Mouse (Mus musculus) embryonic facial prominence, embryonic 12.5 days (tissue): ENCODE results near the gene Fkbp4. TPM values are rescaled to one million over a fixed set of nuclear protein-coding genes. Genes with fewer than 3 reads are reported as not detected.

Experiments
- ATAC-seq: fragments of 200-750 bp; cut with Nextera tagmentation; 2 replicates; pipeline ENCODE4 v1.8.0; 2017; ENCODE audit not compliant: insufficient number of reproducible peaks, insufficient read depth, low FRiP score, low TSS enrichment
- H3K27ac ChIP-seq: fragments of 300-500 bp; sonication (generic); 2 replicates; pipeline ENCODE4 v1.5.1; 2016; ENCODE audit warnings: mild to moderate bottlenecking
- H3K27me3 ChIP-seq: fragments of 300-500 bp; sonication (generic); 2 replicates; pipeline ENCODE4 v1.6.1; 2016; ENCODE audit warnings: mild to moderate bottlenecking, moderate library complexity
- H3K36me3 ChIP-seq: fragments of 300-500 bp; sonication (generic); 2 replicates; pipeline ENCODE4 v1.6.1; 2016; ENCODE audit warnings: mild to moderate bottlenecking
- H3K4me1 ChIP-seq: fragments of 300-500 bp; sonication (generic); 2 replicates; pipeline ENCODE4 v1.6.1; 2016
- H3K4me2 ChIP-seq: fragments of 300-500 bp; sonication (generic); replicated peaks from 2 replicates; pipeline ENCODE4 v1.6.1; 2016; ENCODE audit warnings: mild to moderate bottlenecking, moderate library complexity
- H3K4me3 ChIP-seq: fragments of 300-500 bp; sonication (generic); 2 replicates; pipeline ENCODE4 v1.5.1; 2016; ENCODE audit warnings: mild to moderate bottlenecking
- H3K9ac ChIP-seq: fragments of 300-500 bp; sonication (generic); 2 replicates; pipeline ENCODE4 v1.6.1; 2016; ENCODE audit warnings: mild to moderate bottlenecking, moderate library complexity
- H3K9me3 ChIP-seq: fragments of 300-500 bp; sonication (generic); 2 replicates; pipeline ENCODE4 v1.6.1; 2016; ENCODE audit warnings: mild to moderate bottlenecking, moderate library complexity
- WGBS: fragments of 180-500 bp; shearing (Covaris S2); methylation state at CpG from one replicate; pipeline ENCODE4 v1.1.7; 2016; 5-methylcytosine and 5-hydroxymethylcytosine counted together
- polyA plus RNA-seq: library from polyadenylated mRNA; unstranded; fragments of >200 nt; fragmentation: Nextera tagmentation; extraction: Ambion mirVana; gene quantifications from 2 replicates; pipeline ENCODE4 v1.2.1, GENCODE M21; 2016

The Fkbp4 gene
- polyA plus RNA-seq, 1 experiment from 2014 or later: 502 TPM

GRCm38 (mm10) chr6:128421036-128421435 lies 17.4 kb downstream of the Fkbp4 start:
- Histone ChIP-seq H3K27me3 (no peaks in the 10 kb centered on the region), H3K9me3 (no peaks in the 10 kb centered on the region), H3K4me2 (no peak overlapping the region), H3K27ac (no peak overlapping the region), H3K4me3 (no peak overlapping the region), H3K9ac (no peak overlapping the region), H3K4me1 (0 out of 2 replicates have a peak, but pooled peaks cover 3% of the 10 kb centered on the region), H3K36me3 (0 out of 2 replicates have a peak, but pooled peaks cover under 1% of the 10 kb centered on the region)
- 96% methylated on average over 2 of the region's 2 CpGs for WGBS
- no peak for ATAC-seq

GRCm38 (mm10) chr6:128418076-128418475 lies 20.4 kb downstream of the Fkbp4 start:
- WGBS: 100% methylated on average over 1 of the region's 1 CpGs

GRCm38 (mm10) chr6:128416169-128416568 lies 22.3 kb downstream of the Fkbp4 start:
- WGBS: 91% methylated on average over 5 of the region's 5 CpGs
- Histone ChIP-seq H3K9ac (no peak overlapping the region), H3K27ac (no peak overlapping the region), H3K36me3 (peaks cover 23% of the 10 kb centered on the region), H3K27me3 (no peaks in the 10 kb centered on the region), H3K9me3 (no peaks in the 10 kb centered on the region), H3K4me3 (no peak overlapping the region), H3K4me1 (no peaks in the 10 kb centered on the region), H3K4me2 (no peak overlapping the region)
- no peak for ATAC-seq

More at GRCm38 (mm10) chr6:128418076-128418475, 20.4 kb downstream of the Fkbp4 start:
- ATAC-seq: no peak
- no peak overlapping the region for H3K9ac ChIP-seq
- H3K4me1 ChIP-seq: no peaks in the 10 kb centered on the region
- no peak overlapping the region for H3K27ac ChIP-seq
- H3K9me3 ChIP-seq: no peaks in the 10 kb centered on the region
- H3K4me2 ChIP-seq: no peak overlapping the region
- peaks cover 6% of the 10 kb centered on the region for H3K36me3 ChIP-seq
- no peak overlapping the region for H3K4me3 ChIP-seq
- no peaks in the 10 kb centered on the region for H3K27me3 ChIP-seq

GRCm38 (mm10) chr6:128411115-128411514 lies 27.4 kb downstream of the Fkbp4 start:
- no peak for ATAC-seq
- Histone ChIP-seq H3K27me3 (no peaks in the 10 kb centered on the region), H3K4me1 (no peaks in the 10 kb centered on the region), H3K9me3 (no peaks in the 10 kb centered on the region), H3K9ac (no peak overlapping the region), H3K4me2 (no peak overlapping the region), H3K4me3 (no peak overlapping the region), H3K36me3 (peaks cover 59% of the 10 kb centered on the region), H3K27ac (no peak overlapping the region)
- WGBS: 16% methylated on average over 3 of the region's 3 CpGs

GRCm38 (mm10) chr6:128410305-128410704 lies 28.2 kb downstream of the Fkbp4 start:
- Histone ChIP-seq H3K4me1 (no peaks in the 10 kb centered on the region), H3K9ac (no peak overlapping the region), H3K27me3 (no peaks in the 10 kb centered on the region), H3K27ac (no peak overlapping the region), H3K36me3 (peaks cover 54% of the 10 kb centered on the region), H3K9me3 (no peaks in the 10 kb centered on the region), H3K4me2 (no peak overlapping the region), H3K4me3 (no peak overlapping the region)
- WGBS: 94% methylated on average over 13 of the region's 13 CpGs
- no peak for ATAC-seq

GRCm38 (mm10) chr6:128408544-128409125 lies 29.8 kb downstream of the Fkbp4 start:
- Histone ChIP-seq H3K4me3 (no peak overlapping the region), H3K4me1 (no peaks in the 10 kb centered on the region), H3K27ac (no peak overlapping the region), H3K4me2 (no peak overlapping the region), H3K9me3 (no peaks in the 10 kb centered on the region), H3K9ac (no peak overlapping the region), H3K36me3 (peaks cover 54% of the 10 kb centered on the region), H3K27me3 (no peaks in the 10 kb centered on the region)
- ATAC-seq: no peak
- 86% methylated on average over 7 of the region's 7 CpGs for WGBS

- Histone ChIP-seq H3K9me3 (no peaks in the 10 kb centered on the region), H3K36me3 (peaks cover 24% of the 10 kb centered on the region), H3K9ac (no peak overlapping the region), H3K27me3 (no peaks in the 10 kb centered on the region), H3K4me3 (no peak overlapping the region), H3K4me1 (no peaks in the 10 kb centered on the region), H3K27ac (no peak overlapping the region), H3K4me2 (no peak overlapping the region)
- ATAC-seq: no peak
- 56% methylated on average over 5 of the region's 5 CpGs for WGBS
Measured at GRCm38 (mm10) chr6:128404708-128405107, 33.8 kb downstream of the Fkbp4 start.

GRCm38 (mm10) chr6:128399421-128400185 lies 38.9 kb downstream of the Fkbp4 start:
- no peak overlapping the region for H3K4me3 ChIP-seq
- H3K4me2 ChIP-seq: peak overlapping the region; percentile 33
- peak overlapping the region; percentile 16; the same call in 1 of the 2 replicates for H3K9ac ChIP-seq
- no peaks in the 10 kb centered on the region for H3K9me3 ChIP-seq
- peak overlapping the region; percentile 23; the same call in 1 of the 2 replicates for H3K27ac ChIP-seq
- ATAC-seq: peak; percentile 80
- 34% methylated on average over 16 of the region's 21 CpGs for WGBS
- H3K27me3 ChIP-seq: no peaks in the 10 kb centered on the region
- no peaks in the 10 kb centered on the region for H3K36me3 ChIP-seq
- 0 out of 2 replicates have a peak, but pooled peaks cover 4% of the 10 kb centered on the region for H3K4me1 ChIP-seq

GRCm38 (mm10) chr6:128398996-128399395 lies 39.5 kb downstream of the Fkbp4 start, which contains the start of gene Nrip2:
Nrip2 (plus strand) TSS chr6:128399296.
- Histone ChIP-seq H3K9ac (peak within 1 kb of the TSS; percentile 16; the same call in 1 of the 2 replicates), H3K4me3 (no peak within 1 kb of the TSS), H3K4me2 (peak within 1 kb of the TSS; percentile 33), H3K9me3 (no peaks in the 10 kb centered on the region), H3K4me1 (0 out of 2 replicates have a peak, but pooled peaks cover 4% of the 10 kb centered on the region), H3K36me3 (no peaks in the 10 kb centered on the region), H3K27me3 (no peaks in the 10 kb centered on the region), H3K27ac (peak within 1 kb of the TSS; percentile 23; the same call in 1 of the 2 replicates)
- ATAC-seq: no peak
- 70% methylated on average over 3 of the region's 3 CpGs for WGBS

- H3K4me3 ChIP-seq: no peak overlapping the region
- H3K27me3 ChIP-seq: no peaks in the 10 kb centered on the region
- H3K9me3 ChIP-seq: no peaks in the 10 kb centered on the region
- 0 out of 2 replicates have a peak, but pooled peaks cover 4% of the 10 kb centered on the region for H3K4me1 ChIP-seq
- H3K27ac ChIP-seq: no peak overlapping the region
- H3K4me2 ChIP-seq: no peak overlapping the region
- no peak overlapping the region for H3K9ac ChIP-seq
- H3K36me3 ChIP-seq: no peaks in the 10 kb centered on the region
- WGBS: 74% methylated on average over 7 of the region's 7 CpGs
- no peak for ATAC-seq
Measured at GRCm38 (mm10) chr6:128397574-128398261, 40.8 kb downstream of the Fkbp4 start.

GRCm38 (mm10) chr6:128390683-128391082 lies 47.8 kb downstream of the Fkbp4 start:
- H3K9me3 ChIP-seq: no peaks in the 10 kb centered on the region
- no peak for ATAC-seq
- H3K4me2 ChIP-seq: no peak overlapping the region
- WGBS: 55% methylated on average over 1 of the region's 1 CpGs
- H3K9ac ChIP-seq: no peak overlapping the region
- H3K4me1 ChIP-seq: no peaks in the 10 kb centered on the region
- no peak overlapping the region for H3K4me3 ChIP-seq
- no peaks in the 10 kb centered on the region for H3K27me3 ChIP-seq
- H3K36me3 ChIP-seq: no peaks in the 10 kb centered on the region
- H3K27ac ChIP-seq: no peak overlapping the region
